Mouse (Mus musculus) heart, adult 2 months (tissue): ENCODE measurements around the gene Sash3.

Experiments used
- CTCF ChIP-seq: fragments of 200-600 bp; IDR thresholded peaks from 2 replicates; pipeline ENCODE4 v1.8.1; 2022; ENCODE audit warnings: antibody characterized with exemption, mild to moderate bottlenecking, moderate library complexity
- EP300 ChIP-seq: fragments of 200-500 bp; IDR thresholded peaks from 2 replicates; pipeline ENCODE4 v1.6.1; 2011; ENCODE audit warnings: low read depth, low read length, control low read depth; ENCODE audit not compliant: insufficient read depth
- POLR2A ChIP-seq: fragments of 200-500 bp; IDR thresholded peaks from 2 replicates; pipeline ENCODE4 v1.6.1; 2011; ENCODE audit warnings: mild to moderate bottlenecking, low read depth, low read length, control low read depth; ENCODE audit not compliant: insufficient read depth

DNA sequence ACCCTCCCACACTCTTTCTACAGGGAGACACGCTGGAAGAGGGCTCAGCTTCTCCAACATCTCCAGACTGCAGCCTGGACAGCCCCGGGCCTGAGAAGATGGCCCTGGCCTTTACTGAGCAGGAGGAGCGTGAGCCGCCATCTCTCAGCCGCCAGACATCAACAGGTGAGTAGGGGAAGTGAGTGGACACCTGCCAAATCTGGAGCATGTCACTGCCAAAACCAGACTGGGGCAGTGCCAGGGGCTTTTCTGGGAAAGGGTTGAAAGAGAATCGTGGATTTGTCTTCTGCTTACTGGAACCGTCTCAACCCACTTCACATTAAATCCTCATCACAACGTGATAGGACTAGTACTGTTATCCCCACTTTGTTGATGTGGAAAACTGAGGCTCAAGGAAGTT lies 11.2 kb downstream of the Sash3 start:
- TF ChIP-seq CTCF (no peak), POLR2A (no peak), EP300 (no peak)
